Mouse (Mus musculus): ENCODE data around the gene H2-K1.
"Not testable (repeated sequence)": the region's sequence is repeated elsewhere in the genome, so short reads cannot be mapped to it uniquely, and the experiment has no call there.

- not testable (repeated sequence) for TF ChIP-seq CTCF (IDR thresholded peaks at IDR 0.05; ENCODE audit: control insufficient read depth, insufficient read depth, insufficient replicate concordance, low read depth, low read length); POLR2A (IDR thresholded peaks at IDR 0.05; ENCODE audit: control insufficient read depth, low read depth, low read length)
Measured at GRCm38 (mm10) chr17:34000796-34001195, 649 bp upstream of the H2-K1 start.
